18 mouse cellular contexts compared by ENCODE assay signal in the genomic region with DNA sequence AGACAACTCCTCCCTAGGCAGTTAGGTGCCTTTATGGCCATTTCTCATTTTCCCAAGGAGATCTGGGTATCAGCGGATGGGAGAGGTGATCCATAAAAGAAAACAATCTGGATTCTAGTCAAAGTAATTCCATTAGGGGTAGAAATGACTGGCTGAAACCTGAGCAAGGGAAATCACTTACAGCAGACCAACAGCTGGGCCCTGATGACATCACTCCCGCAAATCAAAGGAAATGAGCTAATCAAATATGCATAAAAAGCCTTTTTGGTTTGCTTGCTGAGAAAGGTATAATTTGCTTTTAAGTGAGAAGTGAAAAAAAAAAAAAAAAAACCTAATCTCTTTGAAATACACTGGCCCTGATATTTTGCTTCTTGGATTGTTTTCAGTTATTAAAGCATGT.
DNase-seq lines count a peak whose midpoint lies in the region; ATAC-seq lines count a peak whose summit lies in the region.
"Had no signal": no experiment of that assay in that cellular context is flagged by ENCODE, and none has a peak within 500 bp of the region (broad histone marks: within the 10 kb centered on the region; RNA-seq: fewer than 3 reads in every experiment).

No protein-coding gene starts in this region.

- 57% methylated on average over 2 of the region's 2 CpGs for WGBS in forebrain, embryonic 14.5 days
- 43% methylated on average over 2 of the region's 2 CpGs for WGBS in forebrain, embryonic 16.5 days
- 80% methylated on average over 2 of the region's 2 CpGs for WGBS in midbrain, embryonic 14.5 days
- WGBS in midbrain, embryonic 16.5 days = 64% methylated on average over 2 of the region's 2 CpGs
- 32% methylated on average over 2 of the region's 2 CpGs for WGBS in embryonic facial prominence, embryonic 14.5 days

- H3K36me3 ChIP-seq in forebrain, embryonic 14.5 days (ENCODE audit: control insufficient read depth, insufficient read depth, low read length) = no peaks in the 10 kb centered on the region
- H3K36me3 ChIP-seq in forebrain, embryonic 16.5 days (ENCODE audit: control insufficient read depth, insufficient read depth) = no peaks in the 10 kb centered on the region
- no peaks in the 10 kb centered on the region for H3K36me3 ChIP-seq in midbrain, embryonic 14.5 days (ENCODE audit: control insufficient read depth, insufficient read depth, low read length)
- H3K36me3 ChIP-seq in midbrain, embryonic 16.5 days (ENCODE audit: control insufficient read depth, insufficient read depth, low read length) = no peaks in the 10 kb centered on the region
- H3K36me3 ChIP-seq in embryonic facial prominence, embryonic 14.5 days (ENCODE audit: control insufficient read depth, insufficient read depth, low read length) = no peaks in the 10 kb centered on the region
- H3K36me3 ChIP-seq: embryonic facial prominence, embryonic 13.5 days; forebrain, embryonic 10.5 days; forebrain, embryonic 15.5 days; heart, embryonic 12.5 days; intestine, embryonic 15.5 days had no signal

- peak; percentile 35 for DNase-seq in forebrain, embryonic 14.5 days (ENCODE audit: low spot score)
- DNase-seq in midbrain, embryonic 14.5 days = peak; percentile 19
- DNase-seq in embryonic facial prominence, embryonic 14.5 days (ENCODE audit: low spot score) = peak; percentile 24
- DNase-seq in cerebellum, adult 9-11 months = no peak
- DNase-seq: adrenal gland, adult 2 months; adrenal gland, postnatal 25 days; cerebellum, adult 2 months; cerebellum, postnatal 14 days; embryo, embryonic 11 days; gastrocnemius, postnatal 10 days had no signal

- no peaks in the 10 kb centered on the region for H3K9me3 ChIP-seq in forebrain, embryonic 14.5 days (replicated peaks; ENCODE audit: control insufficient read depth, low read length)
- H3K9me3 ChIP-seq in forebrain, embryonic 16.5 days (ENCODE audit: control insufficient read depth, low read length) = no peaks in the 10 kb centered on the region
- H3K9me3 ChIP-seq in midbrain, embryonic 14.5 days (ENCODE audit: control insufficient read depth, low read length) = no peaks in the 10 kb centered on the region
- no peaks in the 10 kb centered on the region for H3K9me3 ChIP-seq in midbrain, embryonic 16.5 days (replicated peaks; ENCODE audit: control insufficient read depth, low read length, poor library complexity, severe bottlenecking)
- no peaks in the 10 kb centered on the region for H3K9me3 ChIP-seq in embryonic facial prominence, embryonic 14.5 days (ENCODE audit: control insufficient read depth, low read length)
- H3K9me3 ChIP-seq: embryonic facial prominence, embryonic 13.5 days; forebrain, embryonic 10.5 days; forebrain, embryonic 15.5 days; intestine, embryonic 15.5 days had no signal

- no peak overlapping the region for H3K9ac ChIP-seq in forebrain, embryonic 14.5 days (ENCODE audit: low read length)
- H3K9ac ChIP-seq in forebrain, embryonic 16.5 days (replicated peaks; ENCODE audit: low read depth, low read length) = no peak overlapping the region
- H3K9ac ChIP-seq in midbrain, embryonic 14.5 days (replicated peaks; ENCODE audit: low read length) = no peak overlapping the region
- no peak overlapping the region for H3K9ac ChIP-seq in midbrain, embryonic 16.5 days (ENCODE audit: low read depth, low read length)
- no peak overlapping the region for H3K9ac ChIP-seq in embryonic facial prominence, embryonic 14.5 days (ENCODE audit: low read depth, low read length)
- H3K9ac ChIP-seq: embryonic facial prominence, embryonic 13.5 days; forebrain, embryonic 15.5 days; heart, embryonic 12.5 days; intestine, embryonic 15.5 days had no signal

- H3K4me2 ChIP-seq in forebrain, embryonic 14.5 days (ENCODE audit: low read length) = no peak overlapping the region
- no peak overlapping the region for H3K4me2 ChIP-seq in forebrain, embryonic 16.5 days (ENCODE audit: low read length)
- no peak overlapping the region for H3K4me2 ChIP-seq in midbrain, embryonic 14.5 days (ENCODE audit: low read length)
- H3K4me2 ChIP-seq in midbrain, embryonic 16.5 days (ENCODE audit: low read length) = no peak overlapping the region
- no peak overlapping the region for H3K4me2 ChIP-seq in embryonic facial prominence, embryonic 14.5 days (ENCODE audit: low read depth, low read length)
- H3K4me2 ChIP-seq: embryonic facial prominence, embryonic 13.5 days; forebrain, embryonic 15.5 days; heart, embryonic 12.5 days; intestine, embryonic 15.5 days had no signal

- H3K4me1 ChIP-seq in forebrain, embryonic 14.5 days (ENCODE audit: control insufficient read depth, insufficient read depth, low read length) = no peaks in the 10 kb centered on the region
- H3K4me1 ChIP-seq in forebrain, embryonic 16.5 days (replicated peaks; ENCODE audit: control insufficient read depth, insufficient read depth, low read length) = 0 out of 2 replicates have a peak, but pooled peaks cover 2% of the 10 kb centered on the region
- no peaks in the 10 kb centered on the region for H3K4me1 ChIP-seq in midbrain, embryonic 14.5 days (ENCODE audit: control insufficient read depth, insufficient read depth, low read length)
- H3K4me1 ChIP-seq in midbrain, embryonic 16.5 days (ENCODE audit: control insufficient read depth, insufficient read depth, low read length) = no peaks in the 10 kb centered on the region
- no peaks in the 10 kb centered on the region for H3K4me1 ChIP-seq in embryonic facial prominence, embryonic 14.5 days (ENCODE audit: control insufficient read depth, insufficient read depth, low read length)
- H3K4me1 ChIP-seq: embryonic facial prominence, embryonic 13.5 days; forebrain, embryonic 10.5 days; forebrain, embryonic 15.5 days; heart, embryonic 12.5 days; intestine, embryonic 15.5 days had no signal

- ATAC-seq in forebrain, embryonic 14.5 days = no peak
- ATAC-seq in forebrain, embryonic 16.5 days = no peak
- ATAC-seq in midbrain, embryonic 14.5 days (ENCODE audit: low FRiP score, low TSS enrichment) = no peak
- no peak for ATAC-seq in midbrain, embryonic 16.5 days
- no peak; the same call in 1 of the 2 replicates for ATAC-seq in embryonic facial prominence, embryonic 14.5 days (ENCODE audit: low read depth)
- no peak for ATAC-seq in erythroid progenitor cell, adult 5-6 weeks (replicated peaks; ENCODE audit: low FRiP score, poor library complexity, severe bottlenecking)
- ATAC-seq: forebrain, embryonic 15.5 days; intestine, embryonic 15.5 days had no signal

- no peak overlapping the region for H3K27ac ChIP-seq in forebrain, embryonic 14.5 days (ENCODE audit: low read depth, low read length)
- no peak overlapping the region for H3K27ac ChIP-seq in forebrain, embryonic 16.5 days (ENCODE audit: low read length)
- H3K27ac ChIP-seq in midbrain, embryonic 14.5 days (replicated peaks; ENCODE audit: low read depth, low read length) = no peak overlapping the region
- no peak overlapping the region for H3K27ac ChIP-seq in midbrain, embryonic 16.5 days (ENCODE audit: low read length)
- no peak overlapping the region for H3K27ac ChIP-seq in embryonic facial prominence, embryonic 14.5 days (replicated peaks; ENCODE audit: low read depth, low read length)
- H3K27ac ChIP-seq: embryonic facial prominence, embryonic 13.5 days; forebrain, embryonic 10.5 days; forebrain, embryonic 15.5 days; intestine, embryonic 15.5 days had no signal

- H3K27me3 ChIP-seq in forebrain, embryonic 14.5 days (replicated peaks; ENCODE audit: control insufficient read depth, insufficient read depth, low read length) = no peaks in the 10 kb centered on the region
- no peaks in the 10 kb centered on the region for H3K27me3 ChIP-seq in forebrain, embryonic 16.5 days (replicated peaks; ENCODE audit: control insufficient read depth, insufficient read depth, low read length)
- no peaks in the 10 kb centered on the region for H3K27me3 ChIP-seq in midbrain, embryonic 14.5 days (ENCODE audit: control insufficient read depth, insufficient read depth, low read length)
- no peaks in the 10 kb centered on the region for H3K27me3 ChIP-seq in midbrain, embryonic 16.5 days (ENCODE audit: control insufficient read depth, insufficient read depth, low read depth, low read length)
- no peaks in the 10 kb centered on the region for H3K27me3 ChIP-seq in embryonic facial prominence, embryonic 14.5 days (replicated peaks; ENCODE audit: control insufficient read depth, insufficient read depth, low read length)
- H3K27me3 ChIP-seq: forebrain, embryonic 15.5 days; heart, embryonic 12.5 days; intestine, embryonic 15.5 days had no signal

- H3K4me3 ChIP-seq in forebrain, embryonic 14.5 days (ENCODE audit: low read depth, low read length) = no peak overlapping the region
- H3K4me3 ChIP-seq in forebrain, embryonic 16.5 days (replicated peaks; ENCODE audit: low read length) = no peak overlapping the region
- H3K4me3 ChIP-seq in midbrain, embryonic 14.5 days (replicated peaks; ENCODE audit: low read depth, low read length) = no peak overlapping the region
- no peak overlapping the region for H3K4me3 ChIP-seq in midbrain, embryonic 16.5 days (ENCODE audit: low read depth, low read length)
- no peak overlapping the region for H3K4me3 ChIP-seq in embryonic facial prominence, embryonic 14.5 days (ENCODE audit: low read depth, low read length)
- H3K4me3 ChIP-seq: embryonic facial prominence, embryonic 13.5 days; forebrain, embryonic 10.5 days; forebrain, embryonic 15.5 days; heart, embryonic 12.5 days; intestine, embryonic 15.5 days had no signal
